Mouse (Mus musculus) ES-Bruce4 (cell line): ENCODE data around the gene Sh3gl3.
A peak's percentile ranks its signal among the peaks of the same experiment; 100 is the strongest.

Source experiments
- EP300 ChIP-seq: IDR thresholded peaks from 2 replicates; pipeline ENCODE4 v1.6.1; 2011; ENCODE audit warnings: low read depth, low read length; ENCODE audit not compliant: insufficient read depth
- POLR2A ChIP-seq: IDR thresholded peaks from one replicate; pipeline ENCODE4 v1.8.1; 2011; ENCODE audit warnings: low read length; ENCODE audit not compliant: insufficient read depth

GRCm38 (mm10) chr7:82275529-82276204 is 102.0 kb downstream of the Sh3gl3 start:
- TF ChIP-seq POLR2A = no peak
- 0 out of 2 replicates have a peak, but pooled peaks have one; percentile 12 for TF ChIP-seq EP300
